Mouse (Mus musculus) embryo, embryonic 10 days (tissue): ENCODE results near the gene Plcb4.
"Not testable (repeated sequence)": the region's sequence is repeated elsewhere in the genome, so short reads cannot be mapped to it uniquely, and the experiment has no call there.

Experiments used
- DNase-seq: peaks from one replicate; pipeline ENCODE4 v3.0.0-alpha.2; 2015; ENCODE audit warnings: low spot score

The Plcb4 gene

DNA sequence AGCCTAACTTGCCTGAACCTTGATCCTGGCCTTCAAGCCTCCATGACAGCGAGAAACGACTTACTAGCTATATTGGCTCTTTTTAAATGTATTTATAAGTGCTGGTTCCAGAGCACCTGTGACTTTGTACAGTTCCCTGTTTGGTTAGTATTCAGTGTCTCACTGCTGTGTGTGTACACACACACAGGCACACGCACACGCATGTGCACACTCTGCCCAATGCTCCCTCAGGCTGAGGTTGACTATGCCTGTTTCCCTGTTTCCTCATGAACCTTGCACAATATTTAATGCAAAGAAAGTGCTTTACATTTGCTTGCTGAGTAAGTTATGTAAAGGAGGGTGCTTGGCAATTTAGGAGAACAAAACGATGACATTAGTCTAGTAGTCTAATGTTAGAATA, 16.5 kb downstream of the Plcb4 start:
- no peak for DNase-seq

DNA sequence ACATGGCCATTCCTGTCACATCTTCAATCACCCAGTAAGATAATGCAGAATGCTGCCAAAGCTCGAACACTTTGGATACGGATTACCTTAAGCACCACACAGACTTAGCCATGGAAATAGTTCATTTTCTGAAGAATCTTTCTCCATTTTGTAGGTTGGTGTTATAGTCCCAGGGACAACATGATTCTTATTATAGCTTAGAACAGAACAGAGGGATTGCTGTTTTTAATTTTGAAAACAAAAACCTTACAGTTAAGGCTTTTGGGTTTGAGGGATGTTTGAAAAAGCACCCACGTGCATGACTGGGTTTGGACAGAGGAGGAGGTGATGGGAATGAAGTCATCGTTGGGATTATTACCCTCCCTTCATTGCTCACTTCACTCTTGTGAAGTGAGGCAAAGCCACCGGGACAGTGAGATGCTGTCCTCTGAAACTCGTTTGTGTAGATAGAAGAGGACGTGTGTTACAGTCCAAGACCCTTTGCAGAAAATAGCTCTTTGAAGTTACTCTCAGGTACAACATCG, 18.2 kb downstream of the Plcb4 start:
- no peak for DNase-seq

DNA sequence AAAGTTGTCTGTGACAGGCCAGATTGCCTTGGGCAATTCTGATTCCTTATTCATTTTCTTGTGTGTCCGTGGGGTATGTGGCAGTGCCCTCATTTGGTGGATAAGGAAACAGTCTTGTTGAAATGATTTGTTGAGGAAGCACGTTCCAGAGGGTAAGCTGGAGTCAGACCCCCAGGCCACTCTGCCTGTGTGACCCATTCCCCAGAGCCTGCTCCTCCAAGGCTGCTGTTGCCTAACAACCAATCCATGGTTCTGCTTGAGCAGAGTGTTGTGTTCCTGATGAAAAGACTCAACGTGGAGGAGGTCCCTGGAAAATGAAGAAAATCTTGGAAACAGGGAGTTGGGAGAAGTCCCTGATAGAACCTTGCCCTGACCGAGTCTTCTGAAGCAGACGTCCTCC, 18.8 kb downstream of the Plcb4 start:
- DNase-seq: no peak

DNA sequence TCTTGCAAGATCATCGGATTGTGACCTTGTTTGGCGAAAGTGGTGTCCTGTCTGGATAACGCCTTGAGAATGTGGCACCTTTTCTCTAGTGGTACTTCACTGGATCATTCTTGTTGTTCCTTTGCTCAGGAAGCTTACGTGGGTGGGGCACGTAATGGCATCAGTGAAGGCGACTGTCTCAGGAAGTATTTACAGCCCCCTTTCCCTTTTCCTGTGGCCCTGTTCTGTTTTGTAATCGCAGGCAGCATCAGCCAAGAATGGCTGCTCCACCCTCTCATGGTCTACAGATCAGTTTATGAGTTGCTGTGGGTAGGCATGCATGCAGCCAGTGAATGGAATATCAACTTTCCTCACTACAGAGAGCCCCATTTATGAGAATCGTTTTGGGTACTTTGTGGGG, 21.2 kb downstream of the Plcb4 start:
- DNase-seq: no peak

DNA sequence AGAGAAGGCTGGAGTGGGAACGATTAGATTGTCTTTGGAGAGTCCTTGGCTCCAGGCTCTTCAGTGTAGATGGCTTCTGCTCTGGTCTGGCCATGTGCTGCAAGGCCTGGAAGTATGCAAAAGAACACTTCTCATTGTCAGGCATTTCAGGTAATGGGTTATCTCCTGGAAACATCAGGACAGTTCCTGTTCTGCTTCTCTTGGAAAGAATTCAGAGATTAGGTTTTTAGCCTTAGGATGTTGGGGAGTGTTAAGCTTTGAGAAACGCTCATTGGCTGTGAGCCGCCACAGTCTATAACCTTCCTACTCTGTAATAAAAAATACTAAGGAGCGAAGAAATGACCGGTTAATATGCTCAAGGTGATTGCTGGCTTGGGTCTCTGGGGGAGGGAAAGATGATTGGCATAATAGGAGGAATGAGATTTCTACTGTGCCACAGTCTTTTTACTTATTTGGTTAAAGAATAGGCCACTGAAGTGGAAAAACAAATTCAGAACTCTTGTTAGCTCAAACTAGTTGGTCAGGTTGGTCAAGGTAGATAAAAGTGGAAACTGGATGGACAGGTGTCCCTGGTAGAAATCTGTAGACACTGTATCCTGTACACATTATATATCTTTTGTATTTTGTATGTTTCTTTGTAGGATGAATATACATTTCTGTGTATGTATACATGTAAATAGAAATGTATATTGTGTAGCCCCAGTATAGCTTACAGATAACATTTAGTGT, 21.8 kb downstream of the Plcb4 start:
- DNase-seq: no peak

DNA sequence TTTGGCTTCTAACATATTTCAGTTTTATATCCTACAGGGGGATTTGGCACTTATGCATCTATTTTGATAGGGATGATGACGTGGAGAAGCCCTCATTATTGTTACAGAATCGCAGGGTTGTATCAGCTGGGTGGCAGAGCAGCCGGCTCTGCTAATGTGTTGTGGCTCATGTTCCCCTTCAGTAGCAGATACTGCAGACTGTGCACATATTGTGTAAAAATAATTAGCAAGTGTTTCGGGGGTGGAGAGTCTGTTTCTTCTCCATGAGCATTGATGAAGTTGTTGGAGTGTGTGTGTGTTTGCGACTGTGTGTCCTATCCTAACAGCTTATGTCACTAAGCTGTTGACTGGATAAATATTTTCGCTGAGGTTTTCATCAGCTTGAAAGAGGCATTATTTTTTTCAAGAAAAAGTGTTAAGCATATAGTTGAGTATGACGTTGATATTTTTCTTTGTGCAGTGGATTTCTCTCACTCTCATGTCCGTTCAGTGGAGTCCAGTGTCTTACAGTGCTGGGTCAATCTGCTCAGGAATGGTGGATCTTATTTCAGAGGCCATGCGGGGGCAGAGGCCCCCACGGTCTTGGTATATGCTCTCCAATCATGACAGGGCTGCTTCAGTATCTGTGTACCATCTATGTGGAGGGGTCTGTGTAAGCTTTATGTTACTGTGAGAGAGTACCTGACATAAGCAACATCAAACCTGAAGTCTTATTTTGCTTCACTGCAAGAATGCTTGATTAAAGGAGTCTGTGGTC, 25.1 kb downstream of the Plcb4 start:
- DNase-seq: no peak

DNA sequence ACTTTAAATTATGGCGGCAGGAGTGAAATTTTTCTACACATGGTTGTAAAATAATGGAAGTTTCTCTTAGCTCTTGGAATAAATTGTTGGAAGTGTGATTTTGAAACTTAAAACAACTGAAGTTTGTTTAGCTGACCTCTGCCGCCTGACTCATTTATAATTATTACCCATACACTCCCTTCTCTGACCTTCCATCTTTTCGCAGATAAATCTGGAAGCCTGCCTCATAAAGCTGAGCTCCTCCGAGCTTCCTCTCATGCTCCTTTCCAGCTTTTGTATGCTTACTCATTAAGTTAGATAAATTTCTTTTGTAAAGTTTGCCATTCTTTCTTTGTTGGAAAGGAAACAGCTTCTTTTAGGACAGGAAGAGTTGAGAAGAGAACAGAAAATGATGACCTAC, 27.9 kb downstream of the Plcb4 start:
- no peak for DNase-seq

DNA sequence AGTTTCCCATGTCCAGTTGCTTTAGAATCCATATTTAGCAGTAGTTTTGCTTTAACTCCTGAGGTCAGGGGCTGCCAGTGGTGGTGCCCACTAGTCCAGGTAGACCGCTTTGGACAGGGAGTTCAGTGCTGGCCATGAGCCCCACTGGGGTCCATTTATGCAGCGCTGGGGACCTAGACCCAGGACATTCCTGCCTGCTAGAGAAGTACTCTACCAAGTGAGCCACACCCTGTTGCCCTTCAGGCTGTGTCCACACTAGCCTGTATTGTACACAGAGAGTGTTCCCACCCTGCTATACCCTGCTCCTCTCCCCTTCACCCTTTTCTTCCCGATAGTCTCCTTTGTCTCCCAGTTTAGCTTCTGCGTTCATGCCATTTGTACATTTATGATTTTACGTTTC, 28.8 kb downstream of the Plcb4 start:
- no peak for DNase-seq

DNA sequence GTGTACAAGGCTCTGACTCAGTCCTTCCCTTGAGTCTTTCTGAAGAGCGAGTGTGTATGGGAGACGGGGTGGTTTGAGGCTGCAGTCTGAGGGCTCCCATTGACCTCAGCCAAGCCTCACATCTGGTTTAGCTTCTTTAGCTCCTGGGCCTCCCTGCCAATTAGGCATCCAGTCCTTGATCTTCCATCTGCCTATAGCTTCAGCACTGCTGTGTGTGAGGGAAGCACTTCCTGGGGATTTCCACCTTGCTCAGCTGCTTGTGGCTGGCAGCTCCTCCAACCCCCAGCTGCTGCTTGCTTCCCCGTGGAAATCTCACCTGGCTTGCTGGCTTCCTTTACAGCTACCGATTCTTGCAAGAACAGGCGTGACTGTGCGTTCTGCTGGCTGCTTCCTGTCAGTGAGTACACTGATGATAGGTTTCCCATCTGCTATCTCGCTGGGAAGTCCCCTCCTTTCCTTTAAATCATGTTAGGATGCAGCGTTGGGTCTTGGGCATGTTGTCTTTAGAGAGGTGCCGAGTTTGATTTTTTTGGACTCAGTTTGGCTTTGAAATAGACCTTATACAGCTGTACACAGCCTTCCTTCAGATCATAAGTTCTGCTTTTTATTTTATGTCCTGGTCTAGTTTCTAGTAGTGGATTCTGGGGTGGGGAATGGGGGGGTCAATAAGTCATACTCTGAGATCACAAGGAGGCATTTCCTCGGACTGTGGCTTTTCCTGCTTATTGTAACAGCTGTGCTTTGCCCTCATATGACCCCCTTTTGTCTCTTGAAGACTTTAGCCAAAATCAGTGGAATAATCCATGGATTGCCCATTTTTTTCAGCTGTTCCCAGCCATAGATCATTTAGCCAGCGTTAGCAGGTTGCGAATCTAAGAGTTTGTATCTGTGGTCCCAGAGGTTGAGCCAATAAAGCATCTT, 34.0 kb downstream of the Plcb4 start:
- DNase-seq: peak; percentile 58

DNA sequence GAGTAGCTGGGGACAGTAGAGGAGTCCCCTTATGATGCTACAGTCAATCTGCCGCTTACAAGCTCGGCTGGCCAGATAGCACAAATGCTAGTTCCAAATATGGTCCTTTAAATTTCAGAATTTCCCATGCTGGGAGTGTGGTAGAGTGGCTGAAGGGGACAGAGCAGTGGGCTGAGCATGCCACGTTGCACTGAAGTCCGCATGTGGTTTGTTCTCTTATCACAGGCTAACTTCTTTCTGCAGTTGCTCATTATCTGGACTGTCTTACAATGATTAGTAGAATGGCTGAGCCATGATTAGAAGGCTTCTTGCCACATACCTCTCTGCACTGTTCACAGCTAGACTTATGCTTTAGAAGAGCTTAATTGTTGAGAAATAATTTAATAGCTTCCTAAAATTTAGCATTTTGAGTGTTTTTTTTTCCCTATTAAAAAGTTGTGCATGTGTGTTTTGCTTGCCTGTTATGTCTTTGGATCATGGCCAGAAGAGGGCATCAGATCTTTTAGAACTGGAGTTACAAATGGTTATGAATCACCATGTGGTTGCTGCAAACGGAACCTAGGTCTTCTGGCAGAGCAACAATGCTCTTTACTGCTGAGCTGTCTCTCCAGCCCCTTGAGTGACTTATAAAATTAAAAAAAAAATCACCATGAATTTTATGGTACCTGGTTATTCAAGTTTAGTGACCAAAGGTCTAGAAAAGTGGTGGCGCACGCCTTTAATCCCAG, 42.0 kb downstream of the Plcb4 start:
- no peak for DNase-seq

DNA sequence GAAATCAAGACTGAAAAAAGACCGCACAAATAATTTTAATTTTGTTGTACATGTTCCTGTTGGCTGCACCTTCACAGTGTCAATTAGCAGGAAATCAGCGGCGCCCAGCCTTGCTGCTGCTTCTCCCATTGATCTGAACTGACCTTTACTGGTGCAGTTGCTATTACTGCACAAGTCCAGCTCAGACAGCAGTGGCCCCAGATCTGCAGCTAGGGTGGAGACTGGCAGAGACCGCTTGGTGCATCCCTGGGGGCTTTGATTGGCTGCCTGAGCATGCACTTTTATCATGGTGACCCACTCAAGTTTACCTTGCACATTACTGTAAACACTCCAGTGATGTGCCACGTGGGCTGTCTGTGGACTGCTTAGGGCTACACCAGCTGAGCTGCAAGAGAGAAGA, 45.9 kb downstream of the Plcb4 start:
- no peak for DNase-seq

DNA sequence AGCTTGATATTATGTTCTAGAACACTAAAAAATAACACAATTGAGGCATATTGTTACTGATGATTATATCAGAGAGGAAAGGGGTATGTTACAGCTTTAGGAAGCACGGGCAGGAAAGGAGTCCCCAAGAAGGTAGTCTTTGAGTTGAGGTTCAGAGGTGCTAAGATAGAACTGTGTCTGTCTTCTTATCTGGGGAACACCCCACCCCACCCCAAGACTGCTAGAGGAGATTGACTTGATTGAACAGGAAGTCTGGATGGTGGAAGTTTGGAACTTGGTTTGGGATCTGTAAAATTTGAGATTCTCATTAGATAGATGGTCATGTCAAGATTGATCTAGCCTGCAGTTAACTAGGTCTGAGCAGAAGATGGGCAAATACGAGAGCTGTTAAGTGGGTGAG, 48.5 kb downstream of the Plcb4 start:
- no peak for DNase-seq

DNA sequence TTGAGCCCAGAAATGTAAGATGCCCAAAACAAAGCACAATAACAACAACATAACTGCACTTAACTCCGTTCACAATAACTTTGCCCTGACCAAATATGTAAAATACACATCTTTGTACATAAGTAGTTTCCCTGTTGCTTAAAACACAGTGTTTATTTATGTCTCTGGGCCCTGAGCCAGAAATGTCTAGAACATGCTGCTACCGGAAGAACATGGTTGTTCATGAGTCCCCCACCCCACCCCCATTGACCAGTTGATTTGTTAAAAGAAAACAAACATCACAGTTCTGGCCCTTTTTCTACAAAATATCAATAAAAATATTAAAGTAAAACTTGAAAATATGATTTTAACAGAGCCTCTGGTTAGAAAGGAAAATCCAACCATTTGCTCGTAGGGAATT, 49.6 kb downstream of the Plcb4 start:
- DNase-seq: no peak

DNA sequence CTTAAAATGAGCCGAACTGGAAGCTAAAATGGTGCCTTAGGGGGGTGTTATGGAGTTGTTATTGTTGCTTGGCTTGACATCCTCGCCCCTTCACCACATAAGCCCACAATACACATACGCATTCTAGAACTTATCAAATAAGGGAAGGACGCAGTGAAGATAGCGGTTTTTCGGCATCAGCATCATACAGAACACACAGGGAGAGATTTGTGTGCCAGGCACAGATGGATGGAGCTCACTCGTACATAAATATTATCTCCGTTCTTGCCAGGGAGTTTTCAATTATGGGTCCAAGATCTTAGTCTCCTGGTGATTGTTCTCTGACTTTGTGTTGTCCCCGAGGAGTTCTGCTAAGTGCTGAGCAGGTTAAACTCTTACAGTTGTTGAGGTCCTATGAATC, 50.0 kb downstream of the Plcb4 start:
- no peak for DNase-seq

DNA sequence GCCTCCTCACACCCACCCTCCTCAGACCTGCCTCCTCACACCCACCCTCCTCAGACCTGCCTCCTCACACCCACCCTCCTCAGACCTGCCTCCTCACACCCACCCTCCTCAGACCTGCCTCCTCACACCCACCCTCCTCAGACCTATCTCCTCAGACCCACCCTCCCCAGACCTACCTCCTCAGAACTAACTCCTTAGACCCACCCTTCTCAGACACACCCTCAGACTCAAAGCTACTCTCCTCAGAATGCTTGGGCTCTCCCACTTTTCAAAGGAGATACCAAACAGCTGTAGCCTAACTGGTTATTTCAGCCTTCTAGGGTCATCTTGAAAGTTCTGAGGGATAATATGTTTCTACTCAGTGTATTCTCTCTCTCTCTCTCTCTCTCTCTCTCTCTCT, 50.9 kb downstream of the Plcb4 start:
- DNase-seq: not testable (repeated sequence)

DNA sequence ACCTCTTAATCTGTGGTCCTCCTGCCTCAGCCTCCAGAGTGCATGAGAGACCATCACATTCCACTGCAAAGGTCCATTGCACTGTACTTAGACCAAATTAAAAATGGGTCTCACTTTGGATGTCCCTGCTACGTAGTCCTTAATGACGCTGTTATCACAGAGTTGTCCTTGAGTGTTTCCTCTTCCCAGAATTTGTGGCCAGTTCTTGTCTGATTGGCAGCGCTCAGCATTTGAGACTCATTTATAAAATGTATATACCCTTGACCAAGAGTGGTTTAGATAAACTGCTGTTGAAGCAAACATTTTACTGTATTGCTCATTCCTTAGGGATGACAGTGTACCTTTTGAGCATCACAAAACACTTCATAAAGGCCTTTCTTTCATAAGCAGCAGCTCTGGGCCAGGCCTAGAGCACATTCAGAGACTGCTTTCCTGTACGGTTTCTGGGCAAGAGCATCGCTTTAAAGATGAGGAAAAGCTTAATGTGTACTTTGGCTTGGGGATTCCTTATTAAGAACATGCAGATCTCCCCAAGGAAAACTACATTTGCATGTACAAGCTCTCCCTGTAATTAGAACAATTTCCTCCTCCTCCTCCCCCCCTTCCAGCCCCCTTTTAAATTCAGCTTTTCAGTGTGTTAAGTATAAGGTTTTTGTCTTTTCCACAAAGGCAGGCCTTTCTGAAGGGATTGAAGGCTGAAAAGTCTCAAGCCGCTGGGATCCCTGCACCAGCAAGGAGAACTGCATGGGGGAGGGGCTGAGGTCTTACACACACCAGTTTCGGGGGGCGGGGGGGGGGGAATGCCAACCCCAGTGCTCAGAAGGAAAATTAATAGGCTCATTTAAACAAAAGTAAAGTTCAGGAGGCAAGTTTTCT, 52.5 kb downstream of the Plcb4 start:
- DNase-seq: peak; percentile 70

DNA sequence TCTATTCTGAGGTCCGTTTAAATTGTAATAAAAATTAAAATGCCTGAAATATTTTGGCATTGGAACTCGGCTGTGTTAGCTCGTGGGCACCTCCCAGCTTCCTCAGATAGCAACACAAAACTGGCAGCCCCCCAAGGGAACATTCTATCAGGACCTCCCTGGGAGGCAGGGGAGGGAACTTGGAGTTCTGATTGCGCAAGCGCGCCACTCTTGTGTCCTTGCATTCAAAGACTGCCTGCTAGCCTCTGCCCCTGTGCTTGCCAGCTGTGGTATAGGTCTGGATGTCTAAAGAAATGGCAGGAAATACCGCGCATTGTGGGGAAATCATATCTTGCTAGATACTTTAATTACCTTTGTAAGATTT, 53.1 kb downstream of the Plcb4 start:
- DNase-seq: peak; percentile 80

DNA sequence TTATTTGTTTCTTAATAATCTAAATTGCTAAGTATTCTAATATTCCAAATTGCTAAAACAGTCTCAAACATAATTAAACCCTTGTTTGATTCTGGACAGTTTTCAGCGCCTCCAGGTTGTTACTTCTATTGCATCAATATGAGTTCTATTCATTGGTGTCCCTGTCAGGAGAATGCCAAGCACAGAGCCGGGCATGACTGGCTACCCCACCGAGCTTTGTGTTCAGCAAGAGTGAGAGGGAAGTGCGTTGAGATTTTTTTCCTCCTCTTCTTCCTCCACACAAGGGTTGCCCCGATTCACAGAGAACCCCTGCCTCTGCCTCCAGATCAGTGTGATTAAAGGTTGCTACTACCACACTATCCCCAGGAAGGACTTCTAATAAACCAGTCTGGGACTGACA, 53.5 kb downstream of the Plcb4 start:
- DNase-seq: no peak

DNA sequence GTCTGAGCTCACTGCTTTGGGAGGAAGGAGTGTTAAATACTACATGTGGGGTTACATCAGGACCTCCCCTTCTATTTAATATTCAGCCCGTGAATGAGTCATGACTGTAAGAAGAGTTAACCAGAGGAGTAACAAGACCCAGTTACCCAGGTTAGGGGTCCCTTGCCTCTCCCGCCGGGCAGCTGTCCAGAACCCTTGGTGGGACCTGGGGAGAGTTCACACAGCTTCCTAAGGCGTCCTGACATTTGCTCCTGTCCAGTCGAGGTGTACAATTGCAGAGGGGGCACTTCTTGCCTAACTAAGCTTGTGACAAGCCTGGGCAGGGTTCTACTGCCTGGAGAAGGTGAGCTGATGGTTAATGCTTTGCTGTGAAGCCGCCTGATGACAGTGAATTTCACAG, 54.1 kb downstream of the Plcb4 start:
- DNase-seq: no peak

DNA sequence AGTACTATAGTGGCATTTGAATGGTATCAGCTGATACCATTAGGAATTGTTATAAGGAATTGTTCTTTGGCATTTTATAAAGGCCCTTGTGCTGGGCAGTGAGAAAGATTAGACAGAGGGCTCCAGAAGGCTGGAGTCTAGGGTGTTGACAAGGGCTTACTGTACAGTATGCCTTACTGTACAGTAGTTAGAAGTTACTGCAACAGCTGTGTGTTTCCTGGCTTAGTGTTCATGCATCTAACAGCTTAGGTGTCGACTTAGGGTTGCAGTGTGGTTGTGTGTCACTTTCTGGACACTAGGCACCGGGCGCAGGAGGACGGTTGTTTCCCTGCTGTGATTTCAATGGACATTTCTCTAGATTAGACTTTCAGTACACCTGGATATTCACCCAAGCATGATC, 57.4 kb downstream of the Plcb4 start:
- no peak for DNase-seq
